Mouse (Mus musculus) lung, postnatal 4 days (tissue): Measurements from ENCODE around the gene Acsm5.

Source experiments
- DNase-seq, 2 experiments: peaks; one replicate each; pipeline ENCODE4 v3.0.0; 2021

The Acsm5 gene

DNA sequence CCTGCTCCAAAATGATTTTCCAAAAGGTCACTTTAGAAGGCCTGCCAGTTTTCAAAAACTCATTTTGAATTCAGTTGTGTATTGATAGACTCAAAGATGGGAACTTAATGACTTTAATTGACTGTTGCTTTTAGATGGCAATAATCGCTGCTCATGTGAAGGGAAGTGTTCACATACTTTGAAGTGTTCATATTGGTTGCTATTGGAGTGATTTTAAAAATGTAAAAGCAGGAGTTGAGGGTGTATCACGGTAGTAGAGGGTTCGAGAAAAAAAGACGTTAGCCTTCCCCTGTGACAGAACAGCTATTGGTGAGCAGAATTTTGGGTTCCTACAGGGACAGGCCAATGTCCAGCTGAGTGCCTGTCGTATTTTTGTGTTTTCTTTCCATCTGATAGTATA is at the start of gene Acsm5:
TSS of gene Acsm5 (plus strand) at position 301 of the 400 bp plus-strand sequence.
- DNase-seq, result no peak

DNA sequence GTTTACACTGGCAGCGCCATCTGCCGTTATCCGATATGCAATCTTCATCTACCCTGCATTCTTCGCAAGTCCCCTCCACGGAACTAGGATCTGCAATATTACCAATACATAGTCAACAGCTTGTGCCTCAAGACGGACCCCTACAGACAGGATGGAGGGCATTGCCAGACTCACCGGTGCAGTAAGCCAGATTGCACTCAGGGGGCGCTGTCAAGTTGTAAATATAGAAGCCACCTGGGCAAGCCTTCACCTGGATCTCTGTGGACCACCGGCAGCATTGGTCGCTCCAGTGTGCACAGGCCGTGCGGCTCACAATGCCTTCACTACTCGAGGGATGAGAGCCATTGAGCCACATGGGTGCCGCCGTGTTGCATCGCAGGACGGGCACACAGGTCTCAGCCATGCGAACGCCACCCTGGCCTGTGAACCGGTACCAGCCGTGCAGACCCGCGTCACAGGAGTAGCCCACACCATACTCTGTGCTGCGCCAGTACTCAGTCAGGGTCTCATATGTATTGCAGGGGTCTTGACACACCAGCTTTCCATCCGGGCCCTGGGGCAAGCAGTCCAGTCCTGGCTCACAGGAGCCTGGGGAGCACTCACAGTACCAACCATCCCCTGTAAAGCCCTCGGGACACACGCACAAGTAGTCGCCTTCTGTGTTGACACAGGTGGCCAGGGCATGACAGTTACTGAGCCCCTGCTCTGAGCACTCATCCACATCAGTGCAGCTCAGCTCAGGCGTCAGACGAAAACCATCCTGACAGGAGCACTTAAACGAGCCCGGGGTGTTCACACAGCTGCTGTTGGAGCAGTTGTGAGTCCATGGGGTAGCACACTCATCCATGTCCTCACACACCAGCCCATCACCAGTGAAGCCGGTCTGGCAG is 42.5 kb upstream of the Acsm5 start:
- DNase-seq, result peak in 1 of 2 experiments; percentile 21

DNA sequence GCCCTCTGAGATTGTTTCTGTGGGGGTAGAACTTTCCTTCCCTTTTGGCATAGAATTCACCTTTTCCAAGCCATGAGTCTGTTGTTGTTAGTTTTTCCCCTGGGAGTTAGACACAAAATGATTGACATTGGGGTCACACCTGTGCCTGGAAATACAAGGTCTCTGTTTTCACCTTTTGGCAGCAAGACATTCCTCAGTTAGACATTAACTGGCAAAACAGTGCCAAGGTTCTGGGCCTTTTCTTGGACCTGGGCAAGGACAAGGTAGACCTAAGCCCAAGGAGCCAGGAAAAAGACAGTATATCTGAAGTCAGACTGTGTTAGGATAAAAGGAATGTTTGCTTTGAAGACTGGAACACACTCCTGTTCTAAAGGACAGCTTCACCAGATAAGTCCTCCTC is 40.0 kb upstream of the Acsm5 start, which contains the start of gene Umod:
TSS of gene Umod (minus strand) at position 27 of the 400 bp plus-strand sequence.
- no peak for DNase-seq

DNA sequence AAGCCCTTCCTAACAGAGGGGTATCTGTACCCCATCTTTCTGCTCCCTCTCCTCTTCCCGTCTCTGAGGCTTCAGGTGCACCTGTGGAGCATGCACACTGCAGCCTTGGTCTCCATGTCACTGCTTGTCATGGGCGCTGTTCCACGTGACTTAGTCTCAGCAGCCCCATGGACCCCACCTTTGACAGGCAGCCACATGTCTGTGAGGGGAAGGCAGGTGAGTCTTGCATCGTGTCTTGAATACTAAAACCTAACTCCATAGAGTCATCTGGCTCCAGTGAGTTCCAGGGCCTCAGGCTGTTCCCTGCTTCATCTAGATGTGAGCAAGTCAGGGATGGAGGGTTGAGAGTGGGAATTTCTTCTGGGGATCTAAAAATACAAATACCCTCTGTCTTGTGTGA is 35.1 kb upstream of the Acsm5 start:
- no peak for DNase-seq

DNA sequence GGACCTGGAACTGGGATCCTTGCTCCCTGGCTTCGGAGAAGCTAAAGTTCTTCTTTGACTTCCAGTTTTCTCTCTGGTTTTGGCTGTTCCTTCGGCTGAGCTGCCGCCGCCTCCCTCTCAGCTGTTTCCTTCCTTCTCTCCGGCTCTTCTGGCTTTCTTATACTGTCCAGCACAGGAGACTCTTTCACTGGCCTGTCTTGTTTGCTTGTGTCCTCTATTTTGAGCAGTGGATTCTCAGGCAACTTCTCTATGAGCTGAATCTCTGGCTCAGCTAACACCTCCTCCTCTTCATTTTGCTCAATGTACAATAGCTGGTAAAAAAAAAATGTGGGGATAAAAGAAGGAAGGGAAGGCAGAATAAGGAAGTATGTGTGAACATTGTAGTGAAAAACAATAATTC is 32.6 kb upstream of the Acsm5 start:
- DNase-seq, result no peak

DNA sequence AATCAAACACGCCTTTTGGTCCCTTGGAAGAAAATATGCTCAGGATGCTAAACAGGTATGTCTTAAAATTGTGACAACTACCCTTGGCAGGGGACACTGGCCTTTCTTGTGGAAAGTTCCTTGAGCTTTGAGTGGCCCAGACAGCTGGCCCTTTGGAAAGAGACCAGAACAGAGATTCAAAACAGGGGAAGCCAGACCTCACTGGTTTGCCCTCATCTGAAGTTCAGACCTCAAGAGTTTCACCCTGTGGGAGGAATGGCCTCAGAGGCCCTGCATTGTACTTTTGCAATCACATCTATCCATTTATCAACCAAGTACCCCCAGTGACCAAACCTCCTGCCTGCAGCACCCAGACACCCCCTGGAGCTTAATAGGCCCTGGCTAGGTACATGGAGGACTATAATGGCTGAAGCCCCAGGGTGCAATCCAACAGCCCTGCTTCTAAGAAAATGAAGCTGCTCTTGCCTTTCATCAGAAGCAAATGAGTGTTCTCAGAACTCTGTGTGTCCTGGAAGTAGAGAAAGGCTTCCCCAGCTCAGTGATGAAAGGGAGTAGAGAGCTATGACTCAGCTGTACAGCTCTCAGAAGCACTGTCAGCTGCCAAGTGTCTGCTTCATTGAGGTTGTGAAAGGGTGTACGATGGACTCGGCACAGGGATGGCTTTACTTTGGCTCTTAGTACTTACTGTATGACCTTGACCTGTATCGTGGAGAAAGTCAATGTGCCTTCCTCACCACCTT is 29.1 kb upstream of the Acsm5 start:
- DNase-seq, result no peak

DNA sequence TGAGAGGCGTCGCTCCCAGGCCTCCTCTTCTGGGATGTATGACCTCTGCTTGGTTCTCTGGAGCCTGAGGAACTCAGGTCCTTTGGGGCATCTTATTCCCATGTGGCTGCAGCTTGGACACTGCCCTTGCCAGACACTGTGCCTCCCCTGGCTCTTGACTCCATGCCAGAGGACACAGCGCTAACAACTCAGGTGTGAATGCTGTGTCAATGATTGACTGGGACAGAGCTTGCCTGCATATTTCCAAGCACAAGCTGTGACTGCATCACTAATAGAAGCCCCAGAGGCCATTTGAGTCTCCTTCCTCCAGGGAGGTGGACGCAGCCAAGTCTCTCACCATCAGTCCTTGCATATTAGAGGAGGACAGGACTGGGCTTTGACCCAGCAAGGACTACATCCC is 8.1 kb upstream of the Acsm5 start:
- DNase-seq, result no peak

DNA sequence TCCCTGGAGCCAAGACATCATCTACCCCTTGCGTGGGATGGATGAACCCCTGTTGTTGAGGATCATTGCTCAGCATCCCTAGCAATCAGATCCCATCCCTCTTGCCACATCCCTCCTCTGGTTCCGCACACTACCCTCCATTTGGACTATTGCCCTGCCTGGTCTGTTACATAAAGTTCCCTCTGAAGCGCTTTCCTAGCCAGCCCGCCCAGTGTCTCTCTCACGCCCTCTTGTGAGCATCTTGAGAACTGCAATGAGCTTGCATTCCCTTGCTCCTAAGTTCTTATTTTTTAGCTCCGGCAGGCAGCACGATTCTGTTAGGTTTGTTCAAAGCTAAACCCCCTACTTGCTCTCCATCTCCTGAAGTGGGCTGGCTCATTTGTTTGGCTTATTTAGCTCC is 6.2 kb upstream of the Acsm5 start:
- peak in 1 of 2 experiments; percentile 11 for DNase-seq

DNA sequence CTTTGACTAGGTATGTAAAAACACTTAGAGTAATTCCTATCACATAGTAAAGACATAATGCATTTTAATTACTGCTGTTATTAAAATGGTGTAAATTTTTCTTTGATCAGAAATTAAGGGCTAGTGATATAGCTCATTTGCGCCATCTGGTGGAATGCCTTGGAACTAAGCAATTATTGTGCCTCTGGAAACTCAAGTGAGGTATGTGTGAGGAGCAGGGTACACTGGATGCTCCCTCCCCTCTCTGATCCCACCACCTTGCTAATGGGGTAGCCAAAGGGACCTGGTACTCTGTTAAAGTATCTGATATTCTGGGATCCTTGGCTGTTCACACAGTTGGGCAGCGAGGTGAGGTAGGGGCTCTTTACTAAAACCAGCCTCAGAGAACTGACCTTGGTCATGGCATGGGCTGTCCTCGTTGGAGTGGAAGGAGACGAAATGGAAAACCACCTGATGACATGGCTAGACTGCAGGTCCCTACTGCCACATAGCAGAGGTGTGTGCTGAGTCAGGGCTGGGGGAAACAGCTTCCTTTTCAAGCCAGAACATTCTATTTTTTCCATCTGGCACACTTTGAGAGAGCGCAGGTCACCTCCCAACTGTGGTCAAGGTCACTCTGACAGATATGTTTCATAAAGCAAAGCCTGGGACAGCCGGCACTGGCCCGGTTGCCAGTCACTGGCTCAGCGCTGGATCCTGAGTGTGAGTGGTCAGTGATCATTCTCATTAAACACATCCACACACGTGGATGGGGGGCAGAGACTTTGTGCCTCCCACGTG is 3.6 kb upstream of the Acsm5 start:
- DNase-seq, result peak in 1 of 2 experiments; percentile 12

DNA sequence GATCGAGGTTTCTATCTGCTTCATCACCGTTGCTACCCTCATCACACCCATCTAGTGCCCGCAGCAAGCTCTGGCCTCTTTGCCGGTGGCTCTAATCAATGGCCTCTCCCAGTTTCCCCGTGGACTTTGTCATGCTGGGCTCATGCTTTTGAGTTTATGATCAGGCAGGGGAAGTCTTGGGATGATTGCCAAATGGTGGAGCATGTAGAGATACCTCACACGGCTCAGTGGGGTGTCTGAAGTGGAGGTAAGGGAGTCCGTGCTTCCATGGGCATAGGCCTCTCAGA is 3.0 kb upstream of the Acsm5 start:
- DNase-seq, result no peak

DNA sequence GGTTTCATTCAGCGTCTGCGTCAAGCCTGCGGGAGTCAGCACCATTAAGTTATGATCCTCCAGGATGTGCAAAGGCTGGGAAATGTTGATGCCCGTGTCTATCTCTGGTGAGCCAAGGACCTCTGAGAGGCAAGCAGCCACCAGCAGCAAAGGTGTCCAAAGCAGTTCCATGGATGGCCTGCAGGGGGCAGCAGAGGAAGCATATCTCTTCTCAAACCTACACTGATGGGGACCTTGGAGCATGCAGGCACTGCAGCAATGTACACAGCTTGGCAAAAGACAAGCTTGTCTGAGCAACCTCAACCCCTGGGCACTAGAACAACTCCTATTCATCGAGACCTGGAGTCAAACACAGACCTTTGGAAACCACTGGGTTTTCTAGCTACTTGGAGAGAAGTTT is 391 bp downstream of the Acsm5 start:
- peak; percentile 43 to 64 for DNase-seq

DNA sequence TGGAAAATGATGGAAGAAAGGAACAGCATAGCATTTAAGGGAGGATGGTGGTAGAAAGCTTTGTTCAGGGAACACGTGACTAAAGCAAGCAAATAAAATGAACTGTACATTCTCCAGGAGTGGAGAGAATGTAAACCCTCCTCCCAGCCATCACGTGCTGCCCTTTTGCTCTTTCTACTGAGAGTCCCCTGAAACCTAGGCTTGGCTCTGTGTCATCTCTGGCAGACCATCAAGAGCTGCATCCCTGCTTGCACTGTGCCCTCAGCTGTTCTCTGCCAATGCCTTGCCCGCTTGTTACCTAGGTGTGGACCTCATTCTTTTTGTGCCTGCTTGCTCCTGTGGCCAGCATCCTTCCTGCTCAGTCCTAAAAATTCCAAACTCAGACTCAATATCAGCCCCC is 2.6 kb downstream of the Acsm5 start:
- no peak for DNase-seq

DNA sequence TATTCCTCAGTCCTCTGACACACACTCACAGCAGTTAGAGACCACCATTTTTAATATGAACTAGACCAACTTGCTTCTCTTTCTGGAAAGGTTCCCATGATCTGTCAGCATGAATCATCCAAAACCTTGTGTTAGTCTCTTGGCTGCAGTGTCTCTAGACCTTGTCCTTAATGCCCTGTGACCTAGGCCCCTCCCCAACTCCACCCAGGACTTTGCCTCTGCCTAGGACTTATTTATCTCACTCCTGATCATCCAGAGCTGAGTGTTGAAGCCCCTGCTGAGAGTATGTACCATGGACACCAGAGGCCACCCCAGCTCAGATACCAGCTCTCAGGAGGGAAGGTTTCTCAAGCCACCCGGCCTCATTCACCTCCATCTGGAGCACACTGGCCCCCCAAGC is 3.1 kb downstream of the Acsm5 start:
- no peak for DNase-seq

DNA sequence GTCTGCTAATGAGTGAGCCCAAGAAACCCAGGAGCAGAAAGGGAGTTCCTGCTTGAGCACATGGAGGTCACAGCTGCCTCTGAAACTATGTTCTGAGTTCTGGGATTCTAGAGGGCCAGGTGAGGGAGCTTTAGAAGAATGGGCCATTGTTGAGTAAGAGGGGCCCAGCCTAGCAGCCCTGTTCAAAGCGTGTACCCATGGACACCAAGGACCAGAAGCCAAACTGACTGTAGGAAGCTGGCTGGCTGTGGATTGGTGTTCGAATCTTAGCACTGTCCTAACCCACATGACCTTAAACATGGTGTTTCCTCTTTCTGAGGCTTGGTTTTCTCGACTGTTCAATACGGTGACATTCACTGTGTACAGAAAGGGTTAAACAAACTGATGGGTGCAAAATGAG is 4.1 kb downstream of the Acsm5 start, which contains the start of gene Pdilt:
TSS of gene Pdilt (minus strand) at position 101 of the 400 bp plus-strand sequence.
- no peak for DNase-seq

DNA sequence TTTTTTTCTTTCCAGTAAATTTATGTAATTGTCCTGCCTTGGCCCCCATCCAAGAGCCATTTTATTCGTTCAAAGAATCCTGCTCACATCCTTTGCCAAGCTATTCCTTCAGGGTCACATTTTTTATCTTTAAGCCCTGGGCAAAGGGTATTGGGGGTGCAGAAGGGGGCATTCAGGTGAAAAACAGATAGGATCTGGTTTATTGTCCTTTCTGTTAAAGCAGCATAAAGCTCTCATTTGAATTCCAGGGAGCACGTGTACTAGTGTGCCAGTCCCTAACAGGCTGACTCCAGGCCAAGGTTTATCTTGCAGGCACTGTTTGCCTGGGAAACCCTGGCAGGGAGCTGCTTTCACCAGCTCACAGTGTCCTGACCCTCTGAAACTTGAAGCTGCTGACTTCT is 6.6 kb downstream of the Acsm5 start:
- no peak for DNase-seq

DNA sequence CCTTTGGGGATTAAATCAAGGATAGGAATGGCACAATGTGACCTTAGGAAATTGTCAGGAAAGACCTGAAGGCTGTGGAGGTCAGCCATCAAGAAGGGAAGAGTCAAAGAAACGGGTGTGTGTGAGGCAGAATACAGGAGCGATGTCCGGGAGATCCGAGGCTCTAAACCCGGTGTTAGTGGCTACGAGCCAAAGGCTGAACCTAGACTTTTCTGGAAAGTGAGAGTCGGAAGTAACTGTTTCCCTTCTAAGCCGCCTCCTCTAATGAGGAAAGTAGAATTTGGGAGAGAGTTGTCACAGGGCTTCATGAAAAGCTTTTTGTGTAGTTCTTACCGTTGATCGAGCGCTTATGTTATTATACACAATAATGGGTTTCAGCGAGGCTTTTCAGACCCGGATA is 7.2 kb downstream of the Acsm5 start:
- DNase-seq, result no peak

DNA sequence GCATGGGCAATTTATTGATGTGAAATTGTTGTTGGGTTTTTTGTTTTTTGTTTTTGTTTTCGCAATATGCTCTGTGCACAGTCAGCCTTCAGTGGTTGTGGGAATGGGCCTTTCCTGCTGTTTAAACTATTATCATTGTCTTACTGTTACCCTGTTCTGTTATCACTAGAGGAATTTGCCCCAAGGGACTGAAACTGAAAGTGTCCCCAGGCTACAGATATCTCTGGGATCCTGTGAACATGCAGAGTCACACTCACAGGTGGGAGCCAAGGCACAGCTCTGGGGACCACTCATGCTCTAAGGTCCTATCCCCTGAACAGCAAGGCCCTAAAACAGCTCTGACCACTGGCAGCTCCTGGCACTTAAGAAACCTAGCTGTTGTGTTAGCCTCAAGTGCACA is 7.9 kb downstream of the Acsm5 start:
- DNase-seq, result no peak

DNA sequence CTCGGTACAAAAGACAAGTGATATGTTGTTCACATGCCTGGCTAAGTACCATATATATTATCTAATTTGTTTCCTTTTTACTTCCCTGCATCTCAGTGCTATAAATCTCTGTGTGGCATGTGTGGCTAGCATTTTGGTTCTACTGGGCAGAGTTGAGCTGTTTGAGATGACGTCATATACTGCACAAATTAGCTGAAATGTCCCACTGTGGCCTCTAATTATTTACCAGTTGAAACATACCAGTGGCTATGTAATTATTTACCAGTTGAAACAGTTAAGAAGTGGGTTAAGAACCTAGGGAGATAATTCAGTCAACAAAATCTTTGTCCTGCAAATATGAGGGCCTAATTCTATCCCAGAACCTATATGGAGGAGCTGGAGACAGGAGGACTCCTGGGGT is 8.3 kb downstream of the Acsm5 start:
- no peak for DNase-seq

DNA sequence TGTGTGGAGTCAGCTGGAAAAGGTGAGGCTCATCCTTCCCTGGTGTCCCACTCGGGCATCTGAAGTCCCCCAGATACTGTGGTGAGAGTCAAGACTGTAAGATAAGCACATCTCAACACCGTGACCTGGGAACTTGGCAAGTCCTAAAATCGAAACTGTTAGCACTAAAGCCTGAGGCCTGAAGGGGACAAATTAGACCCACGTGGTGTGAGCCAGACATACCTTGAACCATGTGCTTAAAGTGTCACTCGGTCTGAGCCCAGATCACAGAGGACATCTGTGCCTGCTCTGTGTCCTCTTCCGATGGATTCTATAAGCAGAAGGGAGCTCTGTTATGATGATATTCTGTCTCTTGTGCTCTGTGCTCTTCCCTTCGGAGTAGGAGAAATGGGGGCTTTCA is 9.4 kb downstream of the Acsm5 start:
- no peak for DNase-seq

DNA sequence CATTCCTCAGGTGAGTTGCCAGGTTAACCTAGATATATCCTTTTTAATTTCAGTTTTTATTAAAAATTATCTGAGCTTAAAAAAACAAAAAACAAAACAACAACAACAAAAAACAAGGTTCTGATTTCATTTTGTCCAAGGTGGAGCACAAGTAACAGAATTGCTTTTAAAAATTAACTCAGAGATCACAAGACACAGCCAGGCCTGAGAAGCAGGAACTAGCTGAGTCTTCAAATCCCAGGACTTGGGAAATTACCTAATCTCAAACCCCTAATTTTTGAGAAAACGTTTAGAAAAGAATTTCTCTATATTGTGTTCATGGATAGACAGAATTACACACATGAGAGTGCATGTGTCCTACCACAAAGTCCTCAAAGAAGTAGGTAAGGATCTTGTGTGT is 13.7 kb downstream of the Acsm5 start:
- DNase-seq, result no peak

DNA sequence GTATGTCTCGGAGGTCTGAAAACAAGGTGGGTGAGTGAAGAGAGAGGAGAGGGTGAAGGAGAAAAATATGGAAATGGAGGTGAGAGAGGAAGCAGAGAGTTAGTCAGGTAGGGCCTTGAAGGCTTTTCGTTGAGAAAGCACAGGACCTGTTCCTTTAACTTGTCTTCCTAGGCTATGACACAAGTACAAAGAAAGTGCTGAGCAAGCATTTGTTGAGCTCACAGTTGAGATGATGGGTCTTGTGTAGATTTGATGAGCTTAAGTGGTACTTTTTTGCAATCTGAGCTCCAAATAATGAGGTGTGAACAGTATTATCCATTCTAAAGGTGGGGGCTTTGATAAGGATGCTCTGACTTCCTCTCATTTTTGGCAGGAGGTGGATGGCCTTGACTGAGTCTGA is 15.1 kb downstream of the Acsm5 start:
- no peak for DNase-seq

DNA sequence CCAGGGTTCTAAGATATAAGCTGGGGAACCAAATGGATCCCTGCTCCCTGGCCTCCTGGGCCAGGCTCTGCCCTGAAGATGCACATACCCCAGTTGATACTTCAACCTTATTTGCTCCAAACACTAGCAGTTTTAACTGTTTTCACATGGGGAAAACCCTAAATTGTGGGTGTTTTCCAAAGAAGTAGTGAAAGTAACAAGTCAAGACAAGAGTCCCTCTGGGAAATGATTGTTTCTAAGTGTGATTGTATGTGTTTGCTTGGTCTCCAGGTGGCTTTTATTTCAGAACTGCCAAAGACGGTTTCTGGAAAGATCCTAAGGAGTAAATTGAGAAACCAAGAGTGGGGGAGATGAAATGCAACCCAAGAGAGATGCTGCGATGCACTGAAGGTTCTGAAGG is 23.2 kb downstream of the Acsm5 start:
- no peak for DNase-seq

DNA sequence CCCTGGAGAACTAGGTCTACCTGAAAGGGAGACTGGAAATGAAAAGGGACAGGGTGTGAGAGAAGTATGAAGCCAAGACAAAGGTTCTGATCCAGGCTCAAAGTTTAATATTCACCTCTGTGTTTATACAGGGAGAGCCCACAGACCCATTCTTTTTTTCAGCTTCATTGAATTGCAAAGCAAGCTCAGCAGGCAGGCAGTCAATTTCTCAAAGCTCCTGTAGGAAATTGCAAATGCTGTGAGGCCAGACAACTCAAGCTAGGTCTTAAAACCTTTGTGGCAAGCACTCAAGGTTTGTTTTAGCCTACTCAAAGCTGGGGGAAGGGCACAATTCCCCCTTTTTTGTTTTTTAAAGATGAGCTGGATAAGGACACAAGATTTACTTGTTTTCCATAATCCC is 26.3 kb downstream of the Acsm5 start:
- DNase-seq, result no peak
